Mouse (Mus musculus) colon, adult 2 months (tissue): ENCODE measurements around the gene Rgs6. TPM values are rescaled to one million over a fixed set of nuclear protein-coding genes. Genes with fewer than 3 reads are reported as not detected.

Experiments used
- polyA plus RNA-seq: library from polyadenylated mRNA; depleted of rRNA; stranded (reverse); fragments of >200 nt; gene quantifications from 2 replicates; pipeline ENCODE4 v1.2.3, GENCODE M21; 2012; rRNA removed

The Rgs6 gene
- 0.70 and 1.1 TPM in 2 replicates for polyA plus RNA-seq

DNA sequence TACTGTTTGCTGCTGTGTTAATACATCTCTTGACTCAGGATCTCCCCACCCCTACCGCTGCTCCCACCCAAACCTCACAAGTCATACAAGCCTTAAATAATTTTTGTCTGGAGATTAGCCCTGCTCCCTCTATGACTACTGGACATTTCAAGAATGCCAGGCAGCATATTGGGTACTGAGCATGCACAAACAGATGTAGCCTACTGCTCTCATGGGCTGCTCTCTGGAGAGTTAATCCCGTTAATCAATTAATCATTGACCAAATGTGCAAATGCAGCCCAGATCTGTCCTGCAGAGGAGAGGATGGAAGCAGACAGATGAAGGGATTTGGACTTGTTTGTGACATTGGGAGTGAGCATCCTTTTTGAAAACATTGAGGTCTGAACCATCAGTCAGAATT lies at the start of gene Rgs6:
TSS of gene Rgs6 (plus strand) at position 276 of the 400 bp plus-strand sequence.

